Mouse (Mus musculus) midbrain, embryonic 14.5 days (tissue): ENCODE results near the gene Rab4a. TPM values are rescaled to one million over a fixed set of nuclear protein-coding genes. Genes with fewer than 3 reads are reported as not detected.

ENCODE experiments used
- ATAC-seq: fragments of 200-750 bp; cut with Nextera tagmentation; 2 replicates; pipeline ENCODE4 v1.8.0; 2017; ENCODE audit warnings: moderate number of reproducible peaks, moderate library complexity; ENCODE audit not compliant: low FRiP score, low TSS enrichment
- DNase-seq: peaks from one replicate; pipeline ENCODE4 v3.0.0-alpha.2; 2015
- H3K27ac ChIP-seq: fragments of 300-500 bp; sonication (generic); replicated peaks from 2 replicates; pipeline ENCODE4 v1.5.1; 2014; ENCODE audit warnings: mild to moderate bottlenecking, low read depth, low read length, moderate library complexity
- H3K27me3 ChIP-seq: fragments of 300-500 bp; sonication (generic); 2 replicates; pipeline ENCODE4 v1.6.1; 2014; ENCODE audit warnings: low read length, control low read depth, mixed read lengths; ENCODE audit not compliant: control insufficient read depth, insufficient read depth
- H3K36me3 ChIP-seq: fragments of 300-500 bp; sonication (generic); 2 replicates; pipeline ENCODE4 v1.6.1; 2014; ENCODE audit warnings: low read length, control low read depth; ENCODE audit not compliant: control insufficient read depth, insufficient read depth
- H3K4me1 ChIP-seq: fragments of 300-500 bp; sonication (generic); 2 replicates; pipeline ENCODE4 v1.6.1; 2014; ENCODE audit warnings: mild to moderate bottlenecking, antibody characterized with exemption, low read length, control low read depth; ENCODE audit not compliant: control insufficient read depth, insufficient read depth
- H3K4me2 ChIP-seq: fragments of 300-500 bp; sonication (generic); 2 replicates; pipeline ENCODE4 v1.6.1; 2014; ENCODE audit warnings: mild to moderate bottlenecking, low read length, moderate library complexity
- H3K4me3 ChIP-seq: fragments of 300-500 bp; sonication (generic); replicated peaks from 2 replicates; pipeline ENCODE4 v1.5.1; 2014; ENCODE audit warnings: low read depth, low read length
- H3K9ac ChIP-seq: fragments of 300-500 bp; sonication (generic); replicated peaks from 2 replicates; pipeline ENCODE4 v1.6.1; 2014; ENCODE audit warnings: mild to moderate bottlenecking, low read length, moderate library complexity
- H3K9me3 ChIP-seq: fragments of 300-500 bp; sonication (generic); 2 replicates; pipeline ENCODE4 v1.6.1; 2016; ENCODE audit warnings: low read length, control low read depth, mixed read lengths; ENCODE audit not compliant: control insufficient read depth
- WGBS: fragments of 180-500 bp; shearing (Covaris S2); extraction: QIAGEN DNeasy Blood & Tissue Kit; methylation state at CpG from one replicate; pipeline ENCODE4 v1.1.7; 2014; 5-methylcytosine and 5-hydroxymethylcytosine counted together
- polyA plus RNA-seq: library from polyadenylated mRNA; unstranded; fragments of >200 nt; fragmentation: Nextera tagmentation; extraction: Ambion mirVana; gene quantifications from 2 replicates; pipeline ENCODE4 v1.2.1, GENCODE M21; 2014

Gene Rab4a
- polyA plus RNA-seq = 69.8 and 75.8 TPM in 2 replicates

GRCm38 (mm10) chr8:123805718-123806373 lies at the start of gene Rab4a:
Rab4a (plus strand) TSS chr8:123805985.
- WGBS = 0% methylated on average over 48 of the region's 48 CpGs
- H3K4me1 ChIP-seq = peaks cover 14% of the 10 kb centered on the region
- H3K36me3 ChIP-seq = no peaks in the 10 kb centered on the region
- peak; percentile 95 for DNase-seq
- H3K4me2 ChIP-seq = peak within 1 kb of the TSS; percentile 87
- peak within 1 kb of the TSS; percentile 84 for H3K27ac ChIP-seq
- peak within 1 kb of the TSS; percentile 84 for H3K4me3 ChIP-seq
- ATAC-seq = peak; percentile 92
- no peaks in the 10 kb centered on the region for H3K9me3 ChIP-seq
- H3K27me3 ChIP-seq = no peaks in the 10 kb centered on the region
- H3K9ac ChIP-seq = peak within 1 kb of the TSS; percentile 93

GRCm38 (mm10) chr8:123756901-123757300 lies 48.9 kb upstream of the Rab4a start:
- H3K36me3 ChIP-seq = no peaks in the 10 kb centered on the region
- ATAC-seq (no peak), DNase-seq (no peak)
- H3K4me2 ChIP-seq = no peak overlapping the region
- H3K4me1 ChIP-seq = peaks cover 26% of the 10 kb centered on the region
- no peak overlapping the region for H3K4me3 ChIP-seq
- no peak overlapping the region for H3K27ac ChIP-seq
- 79% methylated on average over 8 of the region's 8 CpGs for WGBS
- no peaks in the 10 kb centered on the region for H3K9me3 ChIP-seq
- no peak overlapping the region for H3K9ac ChIP-seq
- no peaks in the 10 kb centered on the region for H3K27me3 ChIP-seq

GRCm38 (mm10) chr8:123758935-123759334 lies 46.9 kb upstream of the Rab4a start:
- no peak overlapping the region for H3K4me3 ChIP-seq
- ATAC-seq = no peak
- no peaks in the 10 kb centered on the region for H3K9me3 ChIP-seq
- no peaks in the 10 kb centered on the region for H3K36me3 ChIP-seq
- no peaks in the 10 kb centered on the region for H3K27me3 ChIP-seq
- H3K4me1 ChIP-seq = peaks cover 13% of the 10 kb centered on the region
- no peak overlapping the region for H3K27ac ChIP-seq
- H3K4me2 ChIP-seq = no peak overlapping the region
- H3K9ac ChIP-seq = no peak overlapping the region
- no peak for DNase-seq
- WGBS = 100% methylated on average over 1 of the region's 1 CpGs

GRCm38 (mm10) chr8:123759933-123760332 lies 45.9 kb upstream of the Rab4a start:
- peak overlapping the region; percentile 38 for H3K4me2 ChIP-seq
- H3K27ac ChIP-seq = no peak overlapping the region
- H3K9ac ChIP-seq = no peak overlapping the region
- H3K4me3 ChIP-seq = no peak overlapping the region
- DNase-seq = peak; percentile 88
- H3K9me3 ChIP-seq = no peaks in the 10 kb centered on the region
- no peaks in the 10 kb centered on the region for H3K36me3 ChIP-seq
- H3K4me1 ChIP-seq = peaks cover 7% of the 10 kb centered on the region; the same call in 1 of the 2 replicates
- under 1% methylated on average over 10 of the region's 10 CpGs for WGBS
- no peaks in the 10 kb centered on the region for H3K27me3 ChIP-seq
- peak; percentile 69; the same call in 1 of the 2 replicates for ATAC-seq

- DNase-seq = no peak
- H3K4me1 ChIP-seq = peaks cover 7% of the 10 kb centered on the region; the same call in 1 of the 2 replicates
- WGBS = 47% methylated on average over 5 of the region's 5 CpGs
- no peak for ATAC-seq
- peak overlapping the region; percentile 38; the same call in 1 of the 2 replicates for H3K4me2 ChIP-seq
- H3K9me3 ChIP-seq = no peaks in the 10 kb centered on the region
- H3K4me3 ChIP-seq = no peak overlapping the region
- no peaks in the 10 kb centered on the region for H3K27me3 ChIP-seq
- no peaks in the 10 kb centered on the region for H3K36me3 ChIP-seq
- H3K27ac ChIP-seq = no peak overlapping the region
- no peak overlapping the region for H3K9ac ChIP-seq
These were observed 45.2 kb upstream of the Rab4a start for GRCm38 (mm10) chr8:123760579-123760978.

GRCm38 (mm10) chr8:123761266-123761882 lies 44.4 kb upstream of the Rab4a start:
- DNase-seq (peak; percentile 43), ATAC-seq (no peak)
- 49% methylated on average over 12 of the region's 12 CpGs for WGBS
- no peaks in the 10 kb centered on the region for H3K36me3 ChIP-seq
- no peaks in the 10 kb centered on the region for H3K9me3 ChIP-seq
- peaks cover 7% of the 10 kb centered on the region; the same call in 1 of the 2 replicates for H3K4me1 ChIP-seq
- no peak overlapping the region for H3K4me2 ChIP-seq
- no peaks in the 10 kb centered on the region for H3K27me3 ChIP-seq
- no peak overlapping the region for H3K4me3 ChIP-seq
- H3K9ac ChIP-seq = no peak overlapping the region
- 0 out of 2 replicates have a peak overlapping the region, but pooled peaks have one; percentile 13 for H3K27ac ChIP-seq

GRCm38 (mm10) chr8:123761883-123762270 lies 43.9 kb upstream of the Rab4a start:
- Histone ChIP-seq H3K4me3 (no peak overlapping the region), H3K9ac (no peak overlapping the region), H3K36me3 (no peaks in the 10 kb centered on the region), H3K4me1 (peaks cover 7% of the 10 kb centered on the region; the same call in 1 of the 2 replicates), H3K4me2 (no peak overlapping the region), H3K27ac (no peak overlapping the region), H3K9me3 (no peaks in the 10 kb centered on the region), H3K27me3 (no peaks in the 10 kb centered on the region)
- WGBS = 42% methylated on average over 4 of the region's 4 CpGs
- ATAC-seq (no peak), DNase-seq (no peak)

- DNase-seq (no peak), ATAC-seq (no peak)
- no peak overlapping the region for H3K27ac ChIP-seq
- H3K27me3 ChIP-seq = no peaks in the 10 kb centered on the region
- H3K4me1 ChIP-seq = peaks cover 7% of the 10 kb centered on the region; the same call in 1 of the 2 replicates
- H3K9me3 ChIP-seq = no peaks in the 10 kb centered on the region
- no peak overlapping the region for H3K9ac ChIP-seq
- H3K4me3 ChIP-seq = no peak overlapping the region
- no peak overlapping the region for H3K4me2 ChIP-seq
- H3K36me3 ChIP-seq = no peaks in the 10 kb centered on the region
- WGBS = 76% methylated on average over 7 of the region's 7 CpGs
These were observed 42.4 kb upstream of the Rab4a start for GRCm38 (mm10) chr8:123763355-123763754.
